ENCODE assay signal across 9 mouse cellular contexts in genomic region chr11:106491393-106491792, GRCm38 (mm10). TPM values are rescaled to one million over a fixed set of nuclear protein-coding genes. Genes with fewer than 3 reads are reported as not detected.
DNase-seq lines count a peak whose midpoint lies in the region; ATAC-seq lines count a peak whose summit lies in the region.
"Had no signal": no experiment of that assay in that cellular context is flagged by ENCODE, and none has a peak within 500 bp of the region (broad histone marks: within the 10 kb centered on the region; RNA-seq: fewer than 3 reads in every experiment).

No protein-coding gene starts in this region.

- no peak overlapping the region for H3K27ac ChIP-seq in heart, embryonic 12.5 days (ENCODE audit: poor library complexity, severe bottlenecking)
- H3K27ac ChIP-seq: lung, embryonic 15.5 days had no signal

- ATAC-seq in heart, embryonic 12.5 days (ENCODE audit: insufficient number of reproducible peaks, low FRiP score) = no peak
- ATAC-seq in common myeloid progenitor, adult 5-6 weeks (replicated peaks; ENCODE audit: low read depth, poor library complexity, severe bottlenecking) = peak; percentile 48; the same call in 1 of the 2 replicates
- peak; percentile 57 for ATAC-seq in megakaryocyte progenitor cell, adult 5-6 weeks (replicated peaks; ENCODE audit: poor library complexity)

- peaks cover 5% of the 10 kb centered on the region; the same call in 1 of the 2 replicates for H3K4me1 ChIP-seq in heart, embryonic 12.5 days (replicated peaks)

- H3K27me3 ChIP-seq in heart, embryonic 12.5 days (replicated peaks) = no peaks in the 10 kb centered on the region
- H3K27me3 ChIP-seq: lung, embryonic 15.5 days had no signal

- H3K4me3 ChIP-seq in heart, embryonic 12.5 days = no peak overlapping the region
- H3K4me3 ChIP-seq: lung, embryonic 15.5 days had no signal

- no peak overlapping the region for H3K4me2 ChIP-seq in heart, embryonic 12.5 days
- H3K4me2 ChIP-seq: lung, embryonic 15.5 days had no signal

- 3% methylated on average over 3 of the region's 3 CpGs for WGBS in heart, embryonic 12.5 days

- no peaks in the 10 kb centered on the region for H3K36me3 ChIP-seq in heart, embryonic 12.5 days
- H3K36me3 ChIP-seq: lung, embryonic 15.5 days had no signal

- H3K9me3 ChIP-seq in heart, embryonic 12.5 days (replicated peaks) = no peaks in the 10 kb centered on the region
- H3K9me3 ChIP-seq: lung, embryonic 15.5 days had no signal

- no peak overlapping the region for H3K9ac ChIP-seq in heart, embryonic 12.5 days
- H3K9ac ChIP-seq: lung, embryonic 15.5 days had no signal

- DNase-seq in heart, adult 9 months (ENCODE audit: low spot score in 2 of 2) = peak; percentile 54 to 64
- DNase-seq in 3134 (ENCODE audit: extremely low read depth, insufficient read length, low spot score) (peak; percentile 49), NIH3T3 (ENCODE audit: low read depth) (peak; percentile 88)
- DNase-seq in hindlimb bud, embryonic 11.5 days (ENCODE audit: extremely low spot score, low read depth, low spot score) = peak; percentile 73
- peak; percentile 56 for DNase-seq in thymus, postnatal 4 days

RNA-seq across cellular contexts. Expression of gene Ern1, which starts 3.7 kb away (rescaled TPM):
- 5.7 and 6.9 TPM in 2 replicates for polyA plus RNA-seq in heart, embryonic 12.5 days (2016; fragmentation: Nextera tagmentation; extraction: Ambion mirVana)
- total RNA-seq in common myeloid progenitor, adult 5-6 weeks (2017) = 21.1 and 32.6 TPM in 2 replicates
- 54.0 and 58.6 TPM in 2 replicates for total RNA-seq in megakaryocyte progenitor cell, adult 5-6 weeks (2015)
- 45.6 and 50.2 TPM in 2 replicates for total RNA-seq in megakaryocyte progenitor cell, adult 5-6 weeks (2017)
